Mouse (Mus musculus) E14TG2a.4 (cell line): ENCODE results near the gene Rims3.
A peak's percentile ranks its signal among the peaks of the same experiment; 100 is the strongest.

Experiments used
- H3K27me3 ChIP-seq: 2 replicates; pipeline ENCODE4 v1.6.1; 2014; ENCODE audit warnings: low read length, control low read depth; ENCODE audit not compliant: insufficient read depth
- H3K36me3 ChIP-seq: 2 replicates; pipeline ENCODE4 v1.6.1; 2014; ENCODE audit warnings: low read length, control low read depth; ENCODE audit not compliant: insufficient read depth
- H3K4me1 ChIP-seq: replicated peaks from 2 replicates; pipeline ENCODE4 v1.6.1; 2014; ENCODE audit warnings: low read depth, low read length, control low read depth
- H3K4me3 ChIP-seq: replicated peaks from 2 replicates; pipeline ENCODE4 v1.5.1; 2014; ENCODE audit warnings: mild to moderate bottlenecking, low read length
- H3K9me3 ChIP-seq: 2 replicates; pipeline ENCODE4 v1.6.1; 2014; ENCODE audit warnings: low read length, control low read depth
- CTCF ChIP-seq: conservative IDR thresholded peaks from 2 replicates; pipeline ENCODE4 v1.5.1; 2014; ENCODE audit warnings: low read length
- NANOG ChIP-seq: IDR thresholded peaks from 2 replicates; pipeline ENCODE4 v1.6.1; 2014; ENCODE audit warnings: borderline replicate concordance, low read length, mixed read lengths
- POU5F1 ChIP-seq: IDR thresholded peaks from 2 replicates; pipeline ENCODE4 v1.6.1; 2014; ENCODE audit warnings: low read length, borderline replicate concordance

Gene Rims3

DNA sequence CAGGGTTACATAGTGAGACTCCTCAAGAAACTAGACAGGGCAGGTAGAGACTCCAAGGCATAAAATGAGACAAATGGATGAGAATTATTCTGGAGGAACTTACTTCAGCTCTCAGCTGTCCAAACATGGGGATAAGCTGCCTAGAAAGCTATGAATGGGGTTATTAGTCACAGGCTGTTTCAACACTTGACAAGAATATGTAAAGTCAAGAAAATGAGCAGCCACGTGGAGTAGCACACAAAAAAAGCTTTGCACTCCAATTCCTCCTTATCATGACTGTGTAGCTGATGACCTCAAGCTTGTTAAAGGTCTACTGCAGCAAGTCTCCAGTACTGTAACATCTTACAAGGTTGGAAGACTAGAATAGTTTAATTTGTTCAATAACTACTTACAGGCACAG, 35.3 kb upstream of the Rims3 start:
- TF ChIP-seq POU5F1 (no peak), NANOG (no peak), CTCF (no peak)
- H3K27me3 ChIP-seq = no peaks in the 10 kb centered on the region
- no peak overlapping the region for H3K4me3 ChIP-seq
- H3K36me3 ChIP-seq = peaks cover 21% of the 10 kb centered on the region; the same call in 1 of the 2 replicates
- no peaks in the 10 kb centered on the region for H3K9me3 ChIP-seq
- peaks cover 92% of the 10 kb centered on the region for H3K4me1 ChIP-seq

DNA sequence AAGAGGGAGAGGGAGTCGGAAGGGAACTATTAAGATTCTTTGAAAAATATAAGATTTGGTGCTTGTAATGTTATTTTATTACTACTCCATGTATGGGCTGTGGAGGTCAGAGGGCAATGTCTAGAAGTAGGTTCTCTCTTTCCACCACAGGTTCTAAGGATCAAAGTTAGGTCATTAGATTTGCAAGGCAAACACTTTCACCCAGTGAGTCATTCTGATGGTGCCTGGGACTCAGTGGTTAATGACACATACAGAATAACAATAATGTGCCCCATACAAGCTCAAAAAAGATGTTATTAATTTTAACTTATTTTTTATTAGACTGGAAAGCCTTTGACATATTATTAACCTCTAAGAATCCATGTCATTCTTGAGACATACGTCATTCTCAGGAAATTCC, 34.7 kb upstream of the Rims3 start:
- Histone ChIP-seq H3K27me3 (no peaks in the 10 kb centered on the region), H3K36me3 (peaks cover 21% of the 10 kb centered on the region; the same call in 1 of the 2 replicates), H3K9me3 (no peaks in the 10 kb centered on the region), H3K4me1 (peaks cover 90% of the 10 kb centered on the region), H3K4me3 (no peak overlapping the region)
- TF ChIP-seq NANOG (no peak), POU5F1 (no peak), CTCF (no peak)

DNA sequence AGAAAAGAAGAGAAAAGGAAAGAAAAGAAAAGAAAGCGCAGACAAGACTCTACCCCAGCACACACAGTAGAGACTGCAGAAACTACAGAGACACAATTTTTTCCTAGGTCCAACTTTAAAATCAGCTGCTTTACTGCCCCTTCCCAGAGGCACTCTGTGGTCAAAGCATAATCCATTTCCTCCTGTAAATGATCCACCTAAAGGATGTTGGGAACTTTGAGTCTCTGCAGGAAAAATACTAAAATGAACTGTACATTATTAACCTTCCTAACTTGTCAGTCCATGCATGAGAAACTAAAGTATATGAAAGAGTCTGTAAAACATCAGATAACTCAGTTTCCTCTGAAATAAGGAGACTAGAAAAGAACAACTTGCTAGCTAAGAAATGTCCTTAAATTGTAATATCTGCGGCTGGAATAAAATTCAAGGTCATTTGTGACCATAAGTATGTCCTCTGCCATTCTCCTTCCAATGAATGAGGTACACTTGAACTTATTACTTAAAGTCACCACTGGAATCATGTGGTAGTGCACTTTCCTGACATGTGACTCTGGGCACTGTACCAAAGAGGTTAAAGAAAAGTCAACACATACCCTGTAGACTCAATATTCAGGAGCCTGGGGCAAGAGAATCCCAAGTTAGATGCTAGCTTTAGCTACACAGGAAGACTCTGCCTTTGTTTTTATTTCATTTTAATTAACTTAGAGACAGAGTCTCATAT, 32.3 kb upstream of the Rims3 start:
- H3K4me1 ChIP-seq = peaks cover 75% of the 10 kb centered on the region
- TF ChIP-seq CTCF (no peak), NANOG (no peak), POU5F1 (no peak)
- H3K9me3 ChIP-seq = no peaks in the 10 kb centered on the region
- no peaks in the 10 kb centered on the region for H3K27me3 ChIP-seq
- peaks cover 21% of the 10 kb centered on the region; the same call in 1 of the 2 replicates for H3K36me3 ChIP-seq
- H3K4me3 ChIP-seq = no peak overlapping the region

DNA sequence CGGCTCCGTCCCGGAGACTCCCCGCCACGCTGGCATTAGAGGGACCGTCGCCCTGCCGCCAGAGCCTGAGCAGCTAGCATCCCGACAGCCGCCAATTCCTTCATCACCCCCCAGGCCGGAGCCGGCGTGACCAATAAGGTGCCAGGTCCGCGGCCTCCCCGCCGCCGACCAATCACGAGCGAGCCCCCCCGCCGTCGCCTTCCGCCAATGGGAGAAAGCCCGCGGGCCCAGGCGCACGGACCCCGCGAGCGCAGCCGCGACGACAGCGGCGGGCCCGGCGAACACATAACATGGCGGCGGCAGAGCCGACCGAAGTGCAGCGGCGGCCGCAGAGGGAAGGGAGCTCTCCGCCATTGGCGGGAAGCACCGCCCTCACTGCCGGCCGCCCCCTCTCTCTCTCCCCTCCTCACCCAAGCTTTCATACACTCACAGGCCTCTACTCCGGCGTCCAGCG, 29.5 kb upstream of the Rims3 start:
- no peak for TF ChIP-seq NANOG
- no peak for TF ChIP-seq POU5F1
- no peak for TF ChIP-seq CTCF
- Histone ChIP-seq H3K27me3 (no peaks in the 10 kb centered on the region), H3K36me3 (peaks cover 18% of the 10 kb centered on the region; the same call in 1 of the 2 replicates), H3K4me1 (peaks cover 54% of the 10 kb centered on the region), H3K9me3 (no peaks in the 10 kb centered on the region), H3K4me3 (peak overlapping the region; percentile 93)

DNA sequence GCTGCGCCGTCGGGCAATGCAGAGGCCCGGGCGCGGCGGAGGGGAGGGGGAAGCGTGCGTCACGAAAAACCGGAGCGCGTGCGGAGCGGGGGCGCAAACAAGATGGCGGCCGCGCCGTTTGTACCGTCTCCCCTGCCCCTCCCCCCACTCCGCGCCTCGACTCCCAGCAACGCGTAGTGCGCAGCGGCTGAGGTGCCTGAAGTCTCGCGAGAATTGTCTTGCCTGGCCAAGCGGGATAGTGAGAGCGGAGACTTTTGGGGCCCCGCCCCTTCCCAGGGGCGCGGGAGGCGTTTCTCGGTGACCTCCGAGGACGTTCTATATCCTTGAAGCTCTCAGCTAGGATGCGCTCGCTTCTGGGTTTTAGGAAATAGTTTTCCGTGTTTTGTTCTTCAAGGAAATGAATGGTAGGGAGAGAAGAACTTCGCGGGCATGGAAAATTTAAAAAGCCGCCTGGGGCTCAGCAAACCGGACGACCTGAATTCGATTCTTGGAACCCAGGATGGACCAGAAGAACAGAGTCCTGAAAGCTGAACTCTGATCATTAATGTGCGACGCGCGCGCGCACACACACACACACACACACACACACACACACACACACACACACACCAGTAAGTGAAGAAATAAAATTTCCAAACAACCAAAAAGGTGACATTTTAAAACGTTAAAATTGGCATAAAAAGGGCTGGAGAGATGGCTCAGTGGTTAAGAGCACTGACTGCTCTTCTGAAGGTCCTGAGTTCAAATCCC, 28.9 kb upstream of the Rims3 start:
- H3K4me1 ChIP-seq = peaks cover 47% of the 10 kb centered on the region
- no peaks in the 10 kb centered on the region for H3K9me3 ChIP-seq
- peaks cover 12% of the 10 kb centered on the region; the same call in 1 of the 2 replicates for H3K36me3 ChIP-seq
- H3K27me3 ChIP-seq = no peaks in the 10 kb centered on the region
- H3K4me3 ChIP-seq = peak overlapping the region; percentile 93
- TF ChIP-seq CTCF = no peak
- TF ChIP-seq POU5F1 = no peak
- no peak for TF ChIP-seq NANOG

DNA sequence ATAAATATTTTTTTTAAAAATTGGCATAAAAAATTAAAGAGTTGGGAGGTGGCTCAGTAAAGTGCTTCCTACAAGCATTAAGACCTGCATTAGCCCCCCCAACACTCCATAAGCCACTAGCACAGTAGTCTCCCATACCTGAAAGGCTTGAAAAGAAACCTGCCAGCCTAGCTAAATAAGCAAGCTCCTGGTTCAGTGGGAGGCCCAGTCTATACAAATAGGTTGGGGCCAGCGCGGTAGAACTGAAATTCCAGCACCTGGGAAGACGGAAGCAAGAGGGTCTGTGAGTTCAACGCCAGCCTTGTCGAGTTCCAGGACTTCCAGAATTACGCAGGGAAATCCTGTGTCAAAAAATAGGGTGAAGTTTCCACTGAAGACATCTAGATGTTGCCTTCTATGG, 28.2 kb upstream of the Rims3 start:
- Histone ChIP-seq H3K4me1 (peaks cover 41% of the 10 kb centered on the region), H3K9me3 (no peaks in the 10 kb centered on the region), H3K4me3 (peak overlapping the region; percentile 93), H3K36me3 (peaks cover 11% of the 10 kb centered on the region; the same call in 1 of the 2 replicates), H3K27me3 (no peaks in the 10 kb centered on the region)
- no peak for TF ChIP-seq CTCF
- TF ChIP-seq POU5F1 = no peak
- TF ChIP-seq NANOG = no peak

DNA sequence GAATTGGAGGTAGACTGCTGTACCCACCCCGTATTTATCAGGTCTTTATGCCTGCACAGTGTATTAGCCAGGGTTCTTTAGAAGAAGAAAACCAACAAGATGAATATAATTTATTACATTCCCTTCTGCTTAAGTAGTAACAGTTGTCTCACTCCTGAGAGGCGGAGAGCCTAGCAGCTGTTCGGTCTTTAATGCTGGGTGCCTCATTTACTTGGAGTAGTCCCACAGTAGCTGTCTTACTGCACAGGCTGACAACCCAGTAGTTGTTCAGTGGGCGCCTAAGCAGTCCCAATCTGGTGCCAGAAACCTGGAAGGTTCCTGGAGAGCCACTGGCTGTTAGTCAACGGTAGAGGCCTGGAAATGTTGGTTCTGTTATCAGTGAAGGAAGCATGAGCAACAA, 23.8 kb upstream of the Rims3 start:
- H3K4me1 ChIP-seq = peaks cover 14% of the 10 kb centered on the region
- no peaks in the 10 kb centered on the region for H3K27me3 ChIP-seq
- H3K36me3 ChIP-seq = no peaks in the 10 kb centered on the region
- no peaks in the 10 kb centered on the region for H3K9me3 ChIP-seq
- TF ChIP-seq POU5F1 (no peak), NANOG (no peak), CTCF (no peak)
- no peak overlapping the region for H3K4me3 ChIP-seq

DNA sequence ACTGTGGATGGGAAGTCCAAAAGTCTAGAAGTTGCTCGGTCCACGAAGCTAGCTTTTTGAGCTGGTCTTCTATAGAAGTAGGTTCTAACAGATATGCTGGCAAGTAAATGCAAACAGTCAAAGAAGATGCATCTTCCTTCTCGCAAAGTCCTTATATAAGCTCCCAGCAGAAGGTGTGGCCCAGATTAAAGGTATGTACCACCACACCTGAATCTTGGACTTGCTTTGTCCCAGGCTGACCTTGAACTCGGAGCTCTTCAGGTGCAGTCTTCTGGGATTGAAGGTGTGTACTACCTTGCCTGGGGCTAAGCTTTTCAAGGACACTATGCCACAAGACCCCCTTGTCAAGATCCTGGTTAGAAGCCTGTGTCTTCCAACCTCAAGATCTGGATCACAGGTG, 23.1 kb upstream of the Rims3 start, which contains the start of gene Nfyc:
Gene Nfyc, minus strand, starts transcription at position 101 of the 400 bp plus-strand sequence.
- no peaks in the 10 kb centered on the region for H3K36me3 ChIP-seq
- H3K9me3 ChIP-seq = peaks cover under 1% of the 10 kb centered on the region; the same call in 1 of the 2 replicates
- H3K27me3 ChIP-seq = no peaks in the 10 kb centered on the region
- no peak within 1 kb of the TSS for H3K4me3 ChIP-seq
- peaks cover 11% of the 10 kb centered on the region for H3K4me1 ChIP-seq
- TF ChIP-seq CTCF (no peak), NANOG (no peak), POU5F1 (no peak)
